Mouse (Mus musculus) bone marrow, adult 2 months (tissue): ENCODE measurements around the gene Il1rap. TPM values are rescaled to one million over a fixed set of nuclear protein-coding genes. Genes with fewer than 3 reads are reported as not detected.

Experiments used
- H3K27ac ChIP-seq: fragments of 200-500 bp; 2 replicates; pipeline ENCODE4 v1.5.1; 2012; ENCODE audit warnings: low read depth, mild to moderate bottlenecking, control low read depth, inconsistent platforms, low read length; ENCODE audit not compliant: control insufficient read depth, poor library complexity, insufficient read depth
- H3K4me1 ChIP-seq: fragments of 200-500 bp; 2 replicates; pipeline ENCODE4 v1.6.1; 2011; ENCODE audit warnings: low read length; ENCODE audit not compliant: control insufficient read depth, insufficient read depth
- H3K4me3 ChIP-seq: fragments of 200-500 bp; replicated peaks from 2 replicates; pipeline ENCODE3; 2011; ENCODE audit warnings: mild to moderate bottlenecking, low read depth, low read length, control low read depth; ENCODE audit not compliant: control insufficient read depth
- CTCF ChIP-seq: fragments of 200-500 bp; IDR thresholded peaks from 2 replicates; pipeline ENCODE4 v1.5.1; 2011; ENCODE audit warnings: low read length, control low read depth; ENCODE audit not compliant: control insufficient read depth, insufficient read depth
- POLR2A ChIP-seq: fragments of 200-500 bp; IDR thresholded peaks from 2 replicates; pipeline ENCODE4 v1.6.1; 2011; ENCODE audit warnings: low read depth, mild to moderate bottlenecking, control low read depth, low read length, borderline replicate concordance; ENCODE audit not compliant: control insufficient read depth
- WGBS: fragments of 180-500 bp; shearing (Covaris S2); methylation state at CpG from one replicate; pipeline ENCODE4 v1.1.7; 2018; 5-methylcytosine and 5-hydroxymethylcytosine counted together
- polyA plus RNA-seq: library from polyadenylated mRNA; stranded (reverse); fragments of >200 nt; gene quantifications from 2 replicates; pipeline ENCODE4 v1.2.4, GENCODE M21; 2011; ENCODE audit warnings: low replicate concordance; ENCODE audit not compliant: missing spikeins, insufficient read depth, insufficient read length

Il1rap gene
- polyA plus RNA-seq, 1 experiment, result 1.9 TPM

DNA sequence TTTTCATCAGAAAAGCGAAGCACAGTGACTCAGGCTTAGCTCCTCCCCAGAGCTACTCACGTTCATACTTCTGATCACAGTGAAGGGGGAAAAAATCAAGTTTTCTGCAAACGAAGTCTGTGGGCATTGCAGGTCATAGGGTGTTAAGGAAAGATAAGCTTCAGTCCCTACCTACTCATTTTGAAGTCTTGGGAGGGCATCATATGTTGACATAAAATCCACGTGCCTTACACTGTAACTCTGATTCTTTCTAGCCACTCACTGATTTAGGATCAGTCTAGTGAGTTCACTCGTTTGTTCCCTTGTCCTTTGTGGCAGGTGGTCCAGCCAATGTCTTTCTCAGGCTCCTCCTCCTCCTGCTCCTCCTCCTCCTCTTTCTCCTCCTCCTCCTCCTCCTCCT lies 17.1 kb downstream of the Il1rap start:
- no peak overlapping the region for H3K4me3 ChIP-seq
- no peaks in the 10 kb centered on the region for H3K4me1 ChIP-seq
- no peak for TF ChIP-seq CTCF
- TF ChIP-seq POLR2A, result no peak
- H3K27ac ChIP-seq, result no peak overlapping the region
- 75% methylated on average over 5 of the region's 5 CpGs for WGBS

DNA sequence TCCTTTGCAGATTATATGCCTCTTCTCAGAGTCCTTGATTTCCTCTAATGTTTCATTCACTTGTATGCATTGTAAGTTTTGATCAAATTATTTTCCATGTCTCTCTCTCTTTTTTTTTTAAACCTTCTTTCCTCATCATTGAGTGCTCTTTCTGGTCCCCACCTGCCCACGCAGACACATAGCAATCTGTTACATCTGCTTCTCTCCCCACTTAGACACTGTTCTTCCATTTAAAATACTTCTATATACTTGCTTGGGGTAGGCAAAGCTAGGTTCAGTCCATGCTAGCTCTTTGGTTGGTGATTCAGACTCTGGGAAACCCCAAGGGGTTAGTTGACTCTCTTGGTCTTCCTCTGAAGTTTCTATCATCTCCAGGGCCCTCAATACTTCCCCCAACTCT lies 20.0 kb downstream of the Il1rap start:
- 78% methylated on average over 1 of the region's 1 CpGs for WGBS
- H3K4me1 ChIP-seq, result no peaks in the 10 kb centered on the region

DNA sequence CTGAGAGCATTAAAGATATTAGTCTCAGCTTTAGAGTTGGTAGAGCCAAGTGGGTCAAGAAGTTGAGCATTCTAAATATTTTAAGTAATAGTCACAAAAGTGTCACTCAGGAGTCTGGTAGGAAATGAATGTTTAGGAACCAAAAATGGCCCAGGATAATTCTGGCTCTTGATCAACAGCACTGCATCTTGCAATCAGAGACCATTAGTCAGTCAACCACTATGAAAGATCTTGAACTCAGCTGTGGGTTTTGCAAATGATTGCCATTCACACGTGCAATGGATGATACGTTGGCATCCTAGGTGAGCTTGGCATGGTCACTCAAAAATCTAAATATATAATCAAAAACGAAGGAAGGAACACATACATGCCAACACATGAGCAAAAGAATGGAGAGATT lies 23.1 kb downstream of the Il1rap start:
- TF ChIP-seq POLR2A (no peak), CTCF (no peak)
- Histone ChIP-seq H3K4me1 (no peaks in the 10 kb centered on the region), H3K4me3 (no peak overlapping the region), H3K27ac (no peak overlapping the region)
- 80% methylated on average over 3 of the region's 3 CpGs for WGBS

More for the DNA sequence above, 20.0 kb downstream of the Il1rap start:
- Histone ChIP-seq H3K27ac (no peak overlapping the region), H3K4me3 (no peak overlapping the region)
- TF ChIP-seq CTCF (no peak), POLR2A (no peak)

DNA sequence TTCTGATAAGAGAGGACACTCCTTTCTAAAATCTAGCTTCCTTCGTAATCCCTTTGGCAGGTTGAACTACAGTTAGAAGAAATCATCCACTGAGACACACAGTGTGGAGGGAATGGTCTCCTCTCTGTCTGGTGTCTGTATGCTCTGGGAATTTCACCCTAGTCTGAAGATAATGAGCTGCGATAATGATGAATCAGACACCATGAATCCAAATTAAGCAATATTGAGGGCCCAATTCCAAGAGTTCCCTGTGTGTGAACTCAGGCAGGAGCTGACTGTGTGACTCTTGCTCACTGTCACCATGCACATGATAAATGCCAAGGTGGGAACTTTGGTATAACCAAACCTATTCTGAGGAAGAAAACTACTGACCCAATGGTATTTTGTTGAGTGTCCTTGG lies 26.5 kb downstream of the Il1rap start:
- H3K27ac ChIP-seq, result no peak overlapping the region
- 85% methylated on average over 2 of the region's 2 CpGs for WGBS
- no peaks in the 10 kb centered on the region for H3K4me1 ChIP-seq
- no peak for TF ChIP-seq POLR2A
- no peak for TF ChIP-seq CTCF
- H3K4me3 ChIP-seq, result no peak overlapping the region

DNA sequence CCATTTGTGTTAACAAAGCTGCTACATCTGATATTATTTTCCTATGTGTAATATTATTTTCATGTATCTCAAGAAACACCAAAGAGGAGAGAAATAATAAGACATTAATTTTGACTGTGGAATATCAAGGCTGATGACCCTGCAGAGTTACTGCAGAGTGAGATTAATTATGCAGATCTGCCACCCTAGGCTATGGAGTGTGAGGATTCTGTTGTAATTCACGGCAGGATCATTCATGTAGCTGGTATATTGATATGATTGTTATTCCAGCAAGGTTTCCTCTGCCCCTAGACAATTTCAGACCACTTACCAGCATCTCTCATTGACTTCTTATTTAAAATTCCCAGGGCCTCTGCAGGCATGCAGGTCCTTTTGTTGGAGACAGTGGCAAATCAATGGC lies 29.0 kb downstream of the Il1rap start:
- Histone ChIP-seq H3K4me1 (no peaks in the 10 kb centered on the region), H3K27ac (no peak overlapping the region), H3K4me3 (no peak overlapping the region)
- WGBS, result 80% methylated on average over 1 of the region's 1 CpGs
- TF ChIP-seq CTCF (no peak), POLR2A (no peak)

DNA sequence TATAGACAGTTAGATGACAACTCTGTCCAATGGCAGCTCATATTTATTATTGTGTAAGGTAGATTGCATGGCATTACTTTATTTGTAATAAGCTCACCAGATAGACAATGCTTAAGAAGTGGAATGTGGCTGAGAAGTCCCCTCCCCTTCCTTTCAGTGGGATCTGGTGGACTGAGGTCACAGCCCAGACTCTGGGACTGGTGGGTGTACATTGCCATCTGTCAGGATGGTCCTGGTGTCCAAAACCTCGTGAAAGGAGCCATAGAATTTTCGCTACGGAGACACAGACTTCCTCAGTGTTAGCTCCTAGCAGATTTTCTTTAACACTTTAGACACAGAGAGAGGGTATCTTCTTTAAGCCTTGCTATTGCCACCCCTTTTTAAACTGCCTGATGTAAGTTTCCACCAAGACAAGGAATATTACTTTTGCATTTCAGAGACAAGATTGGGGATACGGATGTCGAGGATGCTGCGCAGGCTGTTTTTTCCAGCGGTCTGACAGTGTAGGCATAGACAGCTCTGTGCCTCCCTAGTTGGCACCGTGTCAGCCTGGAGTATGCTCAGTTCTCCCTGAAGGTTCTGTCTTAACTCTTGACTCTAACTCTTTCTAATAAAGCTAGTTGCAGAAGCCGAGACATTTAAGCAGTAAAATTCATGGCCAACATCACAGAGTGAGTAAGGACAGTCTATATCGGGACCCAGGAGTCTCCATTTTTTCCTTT lies 31.2 kb downstream of the Il1rap start:
- Histone ChIP-seq H3K4me1 (no peaks in the 10 kb centered on the region), H3K27ac (no peak overlapping the region), H3K4me3 (no peak overlapping the region)
- WGBS, result 89% methylated on average over 10 of the region's 10 CpGs
- no peak for TF ChIP-seq POLR2A

DNA sequence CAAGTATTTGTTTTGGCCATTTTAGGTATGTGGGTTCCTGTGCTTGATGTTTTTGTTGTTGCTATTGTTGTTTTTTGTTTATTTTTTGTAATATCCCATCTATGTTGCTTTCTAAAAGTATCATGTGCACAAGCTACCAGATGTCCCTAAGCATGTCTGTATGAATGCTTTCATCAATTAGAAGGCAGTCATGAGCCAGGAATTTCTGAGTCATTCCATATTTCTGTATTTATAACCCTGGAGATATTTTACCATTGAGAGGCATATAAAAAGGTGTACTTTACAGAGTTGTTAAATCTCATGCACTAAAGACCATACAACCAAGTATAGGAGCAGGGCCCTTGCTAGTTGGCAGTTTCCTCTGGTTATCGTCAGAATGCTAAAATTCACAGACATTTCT lies 41.6 kb downstream of the Il1rap start:
- no peak overlapping the region for H3K27ac ChIP-seq
- H3K4me3 ChIP-seq, result no peak overlapping the region
- TF ChIP-seq POLR2A (no peak), CTCF (no peak)
- 89% methylated on average over 1 of the region's 1 CpGs for WGBS
- no peaks in the 10 kb centered on the region for H3K4me1 ChIP-seq

DNA sequence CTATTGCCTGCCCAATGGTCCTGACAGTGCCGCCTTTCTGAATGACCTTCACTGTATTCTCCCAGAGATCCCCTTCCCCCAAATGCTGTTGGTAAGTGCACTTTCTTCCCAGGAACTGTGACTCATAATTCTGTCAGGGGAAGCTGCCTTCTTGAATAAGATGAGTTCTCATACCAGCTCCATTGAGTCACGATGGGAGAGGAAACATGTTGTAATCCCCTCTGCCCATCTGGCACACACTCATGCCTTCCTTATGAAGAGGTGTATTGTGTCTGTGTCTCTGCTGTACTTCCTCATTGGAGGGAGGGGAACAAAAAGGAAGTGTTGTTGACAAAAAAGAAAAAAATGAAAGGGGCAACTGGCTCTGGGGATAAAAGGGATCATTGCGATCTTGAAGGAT lies 44.6 kb downstream of the Il1rap start:
- TF ChIP-seq CTCF, result no peak
- no peak for TF ChIP-seq POLR2A
- WGBS, result 42% methylated on average over 3 of the region's 3 CpGs
- Histone ChIP-seq H3K4me1 (no peaks in the 10 kb centered on the region), H3K27ac (no peak overlapping the region), H3K4me3 (no peak overlapping the region)

DNA sequence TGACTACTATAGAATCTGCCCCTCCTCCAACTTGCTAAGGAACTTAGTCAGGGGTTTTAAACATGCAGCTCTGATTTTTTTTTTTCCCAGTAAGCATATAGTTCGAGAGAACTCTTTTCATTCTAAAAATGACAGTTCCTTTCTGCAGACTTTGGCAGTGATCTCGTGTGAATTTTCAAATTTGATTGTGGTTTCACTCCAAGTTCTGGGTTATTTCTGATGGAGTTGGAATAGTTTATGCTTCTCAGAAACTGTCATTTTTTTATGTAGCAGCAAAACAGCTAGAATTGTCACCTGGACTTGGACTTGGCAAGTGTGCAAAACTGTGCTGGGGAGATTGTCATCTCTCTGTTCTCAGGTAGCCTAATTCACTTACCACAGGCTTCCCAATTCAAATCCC lies 53.3 kb downstream of the Il1rap start:
- no peak overlapping the region for H3K4me3 ChIP-seq
- WGBS, result 39% methylated on average over 2 of the region's 2 CpGs
- H3K4me1 ChIP-seq, result no peaks in the 10 kb centered on the region
- no peak overlapping the region for H3K27ac ChIP-seq
- TF ChIP-seq CTCF, result no peak
- no peak for TF ChIP-seq POLR2A
